Mouse (Mus musculus): ENCODE measurements at regions not wholly inside any gene's neighbourhood (a gene's known extent, or its start where the extent isn't known, plus 50 kb on each side); places are given as distances from the start of the nearest gene placed in this dataset.

GRCm38 (mm10) chr6:67087837-67088440 lies 50.7 kb upstream of the Gadd45a start:
- TF ChIP-seq POLR2A (IDR thresholded peaks at IDR 0.05; ENCODE audit: insufficient read length, low read depth) (no peak), MAX (IDR thresholded peaks at IDR 0.05; ENCODE audit: low read depth) (no peak), E2F4 (IDR thresholded peaks at IDR 0.05; ENCODE audit: insufficient read depth) (no peak), USF1 (IDR thresholded peaks at IDR 0.05; ENCODE audit: low read depth) (no peak), POLR2AphosphoS2 (IDR thresholded peaks at IDR 0.05; ENCODE audit: insufficient read length, low read depth) (no peak), SRF (IDR thresholded peaks at IDR 0.05; ENCODE audit: control insufficient read depth, insufficient read length, low read depth) (no peak), REST (IDR thresholded peaks at IDR 0.05; ENCODE audit: insufficient read depth, insufficient read length) (no peak), MYOG (IDR thresholded peaks at IDR 0.05; ENCODE audit: control insufficient read depth in 1 of 3, insufficient read depth in 1 of 3, insufficient read length in 2 of 3, low read depth in 2 of 3) (no peak), MYOD1 (IDR thresholded peaks at IDR 0.05; ENCODE audit: control insufficient read depth in 1 of 3, insufficient read length in 2 of 3, low read depth in 2 of 3) (no peak)
